Mouse (Mus musculus): ENCODE measurements around the gene Ifi206. TPM values are rescaled to one million over a fixed set of nuclear protein-coding genes. Genes with fewer than 3 reads are reported as not detected.

Ifi206 gene
- polyA plus RNA-seq, 1 experiment from 2014 or later: not detected

GRCm38 (mm10) chr1:173443061-173443460 lies 47.8 kb downstream of the Ifi206 start:
- no peak overlapping the region for H3K9ac ChIP-seq
- no peaks in the 10 kb centered on the region for H3K27me3 ChIP-seq

DNA sequence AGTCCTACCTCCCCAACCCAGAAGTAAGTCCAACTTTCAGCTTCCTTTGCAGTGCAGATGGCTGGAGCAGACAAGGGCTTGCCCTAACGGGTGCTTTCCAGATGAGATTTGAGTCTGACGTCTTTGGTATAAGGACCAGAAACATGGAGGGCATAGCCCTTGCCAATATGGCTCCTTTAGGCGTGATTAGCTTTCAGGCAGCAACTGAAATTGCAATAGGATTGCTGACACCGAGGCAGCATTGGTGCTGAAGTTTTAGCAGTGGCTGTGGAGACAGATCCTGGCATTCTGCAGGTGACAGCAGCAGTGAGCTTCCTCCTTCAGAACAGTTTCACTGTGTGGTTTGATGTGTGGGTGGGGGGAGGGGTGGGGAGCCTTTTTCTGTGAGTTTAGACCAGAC lies 49.6 kb downstream of the Ifi206 start:
- WGBS: 71% methylated on average over 4 of the region's 4 CpGs
- Histone ChIP-seq H3K27ac (no peak overlapping the region), H3K4me1 (no peaks in the 10 kb centered on the region), H3K27me3 (no peaks in the 10 kb centered on the region), H3K9ac (no peak overlapping the region), H3K36me3 (no peaks in the 10 kb centered on the region), H3K9me3 (no peaks in the 10 kb centered on the region), H3K4me3 (no peak overlapping the region), H3K4me2 (replicated peaks) (no peak overlapping the region)
- ATAC-seq (ENCODE audit: low FRiP score, low read depth): no peak

More at GRCm38 (mm10) chr1:173443061-173443460, 47.8 kb downstream of the Ifi206 start:
- H3K4me1 ChIP-seq: no peaks in the 10 kb centered on the region
- 78% methylated on average over 1 of the region's 1 CpGs for WGBS
- H3K36me3 ChIP-seq: no peaks in the 10 kb centered on the region
- no peak overlapping the region for H3K4me3 ChIP-seq
- no peak overlapping the region for H3K4me2 ChIP-seq (replicated peaks)
- no peak for ATAC-seq (ENCODE audit: low FRiP score, low read depth)
- no peaks in the 10 kb centered on the region for H3K9me3 ChIP-seq
- H3K27ac ChIP-seq: no peak overlapping the region

DNA sequence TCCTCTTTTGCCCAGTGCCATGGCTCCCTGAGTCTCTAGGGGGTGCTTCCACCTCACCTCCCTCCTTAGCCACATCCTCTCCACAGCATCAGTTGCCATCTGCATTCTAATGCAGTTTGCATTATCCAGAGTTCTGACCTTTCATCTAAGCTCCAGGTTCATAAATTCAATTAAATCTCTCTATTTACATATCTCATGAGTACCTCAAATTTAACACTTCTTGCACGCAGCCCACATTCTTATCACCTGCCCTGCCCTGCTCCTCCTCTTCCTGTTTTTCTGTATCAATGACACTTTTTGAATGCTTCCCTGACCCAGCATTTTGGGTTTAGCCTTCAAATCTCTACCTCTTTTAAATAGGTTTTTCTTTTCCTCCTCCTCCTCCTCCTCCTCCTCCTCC lies 50.2 kb downstream of the Ifi206 start:
- Histone ChIP-seq H3K9me3 (no peaks in the 10 kb centered on the region), H3K36me3 (no peaks in the 10 kb centered on the region), H3K27ac (no peak overlapping the region), H3K9ac (no peak overlapping the region), H3K27me3 (no peaks in the 10 kb centered on the region), H3K4me1 (no peaks in the 10 kb centered on the region), H3K4me2 (replicated peaks) (no peak overlapping the region), H3K4me3 (no peak overlapping the region)
- no peak for ATAC-seq (ENCODE audit: low FRiP score, low read depth)
- WGBS: 70% methylated on average over 1 of the region's 1 CpGs

DNA sequence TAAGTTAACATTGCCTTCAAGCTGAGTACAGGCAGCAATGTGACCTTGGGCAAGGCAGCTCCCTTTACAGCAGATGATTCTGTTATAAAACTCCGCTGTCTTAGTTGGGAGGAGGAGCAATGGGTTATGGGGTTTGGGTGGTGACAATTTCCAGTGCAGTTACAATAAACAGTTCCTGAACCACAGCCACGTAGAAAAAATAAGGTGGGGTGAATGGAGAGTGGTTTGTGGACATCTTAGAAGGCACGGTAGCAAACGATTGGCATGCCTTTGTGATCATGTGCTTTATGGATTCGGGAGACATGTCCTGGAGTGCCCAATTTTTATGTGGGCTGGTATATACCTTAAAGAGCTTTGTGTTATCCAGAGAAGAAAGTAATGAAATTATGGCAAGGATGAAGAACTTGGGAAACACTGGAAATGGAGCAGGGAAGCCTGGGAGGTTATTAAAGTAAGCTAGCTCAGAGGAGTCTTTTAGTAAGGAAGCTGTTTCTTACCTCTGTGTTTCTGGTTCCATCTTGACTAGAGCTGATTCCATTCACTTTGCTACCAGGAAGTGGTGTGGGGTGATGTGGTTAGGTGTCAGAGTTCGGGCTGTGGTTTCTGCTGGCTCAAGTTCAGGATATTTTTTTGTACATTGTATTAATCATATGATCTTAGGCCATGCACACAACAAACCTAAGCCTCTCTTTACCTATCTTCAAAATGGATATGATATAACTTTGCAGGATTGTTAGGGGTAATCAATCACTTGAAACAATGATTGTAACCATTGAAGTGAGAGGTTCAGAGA lies 53.5 kb downstream of the Ifi206 start:
- no peaks in the 10 kb centered on the region for H3K4me1 ChIP-seq
- no peak overlapping the region for H3K4me3 ChIP-seq
- no peak overlapping the region for H3K27ac ChIP-seq
- no peak for ATAC-seq (ENCODE audit: low FRiP score, low read depth)
- H3K4me2 ChIP-seq (replicated peaks): no peak overlapping the region
- H3K9ac ChIP-seq: no peak overlapping the region
- H3K36me3 ChIP-seq: no peaks in the 10 kb centered on the region
- H3K27me3 ChIP-seq: no peaks in the 10 kb centered on the region
- WGBS: 68% methylated on average over 6 of the region's 6 CpGs
- no peaks in the 10 kb centered on the region for H3K9me3 ChIP-seq

DNA sequence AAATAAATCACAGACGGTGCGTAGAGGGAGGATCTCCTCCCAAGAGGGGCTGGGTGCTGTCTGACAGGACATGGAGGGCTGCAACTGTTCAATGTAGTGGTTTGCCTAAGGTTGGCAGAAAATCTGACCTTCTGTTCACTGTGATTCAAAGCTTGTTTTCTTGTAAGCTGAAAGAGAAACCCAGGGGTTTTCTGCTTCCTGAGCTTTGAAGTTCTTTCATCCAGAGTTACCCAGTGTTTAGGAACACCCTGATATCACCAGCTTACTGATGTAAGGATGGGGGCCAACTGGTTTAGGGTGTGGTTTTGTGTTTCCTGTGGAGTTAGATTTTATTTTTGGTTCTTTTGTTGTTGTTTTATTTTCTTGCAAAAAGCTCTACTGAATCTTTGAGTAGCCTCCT lies 58.4 kb downstream of the Ifi206 start:
- no peak overlapping the region for H3K9ac ChIP-seq
- H3K4me1 ChIP-seq: no peaks in the 10 kb centered on the region
- WGBS: 70% methylated on average over 2 of the region's 2 CpGs
- H3K9me3 ChIP-seq: no peaks in the 10 kb centered on the region
- no peaks in the 10 kb centered on the region for H3K27me3 ChIP-seq
- H3K4me2 ChIP-seq (replicated peaks): no peak overlapping the region
- H3K36me3 ChIP-seq: no peaks in the 10 kb centered on the region
- ATAC-seq (ENCODE audit: low FRiP score, low read depth): no peak
- H3K27ac ChIP-seq: no peak overlapping the region
- no peak overlapping the region for H3K4me3 ChIP-seq

DNA sequence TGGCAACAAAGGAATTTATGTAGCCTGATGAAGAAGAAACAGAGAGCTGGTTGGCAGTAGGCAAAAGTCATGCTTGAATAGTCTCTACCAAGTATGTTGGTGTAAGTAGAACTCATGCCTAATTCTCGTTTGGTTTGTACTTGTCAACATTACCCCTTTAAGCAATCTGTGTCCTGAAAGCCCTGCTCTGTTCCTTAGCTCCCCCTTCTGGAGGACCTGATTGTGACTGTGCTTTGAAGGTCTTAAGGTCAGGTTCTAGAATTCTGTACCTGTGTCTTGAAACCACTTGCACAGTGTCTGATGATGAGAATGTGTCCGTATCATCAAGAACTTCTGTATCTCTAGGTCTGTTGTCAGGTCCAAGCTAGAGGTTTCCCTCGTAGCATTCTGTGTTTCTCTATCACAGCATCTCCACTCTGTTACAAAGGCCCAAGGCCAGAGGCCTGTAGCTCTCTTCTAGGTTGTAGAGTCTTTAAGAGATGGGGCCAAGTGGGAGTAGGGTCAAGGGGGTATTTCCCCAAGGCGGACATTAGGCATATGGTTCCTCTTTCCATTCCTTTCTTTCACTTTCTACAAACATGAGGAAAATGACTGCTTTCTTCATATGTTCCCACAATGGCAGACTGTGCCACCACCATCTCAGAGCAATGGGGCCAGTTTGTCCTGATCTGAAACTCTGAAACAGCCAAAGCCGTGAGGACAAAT lies 60.7 kb downstream of the Ifi206 start:
- Histone ChIP-seq H3K27me3 (no peaks in the 10 kb centered on the region), H3K36me3 (no peaks in the 10 kb centered on the region), H3K9ac (no peak overlapping the region), H3K27ac (no peak overlapping the region), H3K4me2 (replicated peaks) (no peak overlapping the region), H3K9me3 (no peaks in the 10 kb centered on the region), H3K4me1 (no peaks in the 10 kb centered on the region), H3K4me3 (no peak overlapping the region)
- no peak for ATAC-seq (ENCODE audit: low FRiP score, low read depth)
- WGBS: 88% methylated on average over 5 of the region's 5 CpGs

GRCm38 (mm10) chr1:173427385-173427784 lies 63.5 kb downstream of the Ifi206 start:
- no peak for ATAC-seq (ENCODE audit: low FRiP score, low read depth)
- Histone ChIP-seq H3K27me3 (no peaks in the 10 kb centered on the region), H3K9ac (no peak overlapping the region), H3K4me3 (no peak overlapping the region), H3K9me3 (no peaks in the 10 kb centered on the region), H3K4me2 (replicated peaks) (no peak overlapping the region), H3K27ac (no peak overlapping the region), H3K36me3 (no peaks in the 10 kb centered on the region), H3K4me1 (no peaks in the 10 kb centered on the region)
- WGBS: 72% methylated on average over 8 of the region's 8 CpGs

DNA sequence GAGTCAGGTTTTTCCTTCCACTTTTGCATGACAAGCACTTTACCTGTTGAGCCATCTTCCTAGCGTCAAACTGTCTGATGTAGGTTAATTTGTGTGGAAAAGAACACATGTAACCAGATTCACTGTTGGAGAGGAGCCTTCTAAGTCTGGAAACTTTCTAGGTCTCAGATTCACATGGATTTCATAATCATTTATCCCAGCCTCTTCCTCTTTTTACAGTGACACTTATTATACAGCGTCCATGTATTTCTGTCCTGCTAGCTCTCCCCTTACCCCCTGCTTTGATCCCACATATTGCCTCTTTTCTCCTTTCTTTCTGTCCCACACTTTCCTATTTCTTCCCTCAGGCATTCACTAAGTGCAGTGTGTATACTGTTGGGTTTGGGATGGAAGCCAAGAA lies 64.5 kb downstream of the Ifi206 start:
- Histone ChIP-seq H3K4me2 (replicated peaks) (no peak overlapping the region), H3K27me3 (no peaks in the 10 kb centered on the region), H3K27ac (no peak overlapping the region), H3K9me3 (no peaks in the 10 kb centered on the region), H3K4me3 (no peak overlapping the region), H3K9ac (no peak overlapping the region), H3K4me1 (no peaks in the 10 kb centered on the region), H3K36me3 (no peaks in the 10 kb centered on the region)
- 82% methylated on average over 2 of the region's 2 CpGs for WGBS
- no peak for ATAC-seq (ENCODE audit: low FRiP score, low read depth)

DNA sequence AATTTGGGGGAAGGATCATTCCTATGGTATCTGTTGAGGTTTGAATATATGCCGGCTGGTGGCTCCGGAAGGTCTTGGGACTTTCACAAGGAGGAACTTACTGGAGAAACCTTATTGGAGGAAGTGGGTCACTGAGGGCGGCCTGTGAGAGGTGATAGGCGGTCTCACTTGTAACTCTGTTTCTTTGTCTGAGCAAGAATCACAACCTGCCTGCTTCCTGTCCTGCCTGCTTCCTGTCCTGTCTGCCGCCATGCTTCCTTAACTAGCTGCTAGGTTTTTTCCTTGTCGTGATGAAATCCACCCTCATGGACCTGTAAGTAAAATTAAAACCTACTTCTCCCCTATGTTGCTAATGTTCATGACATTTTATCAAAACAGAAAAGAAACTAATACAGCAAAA lies 70.5 kb downstream of the Ifi206 start:
- Histone ChIP-seq H3K4me3 (no peak overlapping the region), H3K4me1 (peaks cover 4% of the 10 kb centered on the region; the same call in 1 of the 2 replicates), H3K27me3 (no peaks in the 10 kb centered on the region), H3K9ac (no peak overlapping the region), H3K27ac (no peak overlapping the region), H3K36me3 (no peaks in the 10 kb centered on the region), H3K4me2 (replicated peaks) (no peak overlapping the region), H3K9me3 (no peaks in the 10 kb centered on the region)
- WGBS: 68% methylated on average over 6 of the region's 6 CpGs
- ATAC-seq (ENCODE audit: low FRiP score, low read depth): no peak

GRCm38 (mm10) chr1:173418936-173419621 lies 71.8 kb downstream of the Ifi206 start:
- Histone ChIP-seq H3K4me2 (replicated peaks) (no peak overlapping the region), H3K9me3 (no peaks in the 10 kb centered on the region), H3K4me3 (no peak overlapping the region), H3K27ac (no peak overlapping the region), H3K27me3 (no peaks in the 10 kb centered on the region), H3K36me3 (no peaks in the 10 kb centered on the region), H3K4me1 (peaks cover 7% of the 10 kb centered on the region), H3K9ac (no peak overlapping the region)
- 0 out of 2 replicates have a peak, but pooled peaks have one; percentile 19 for ATAC-seq (ENCODE audit: low FRiP score, low read depth)
- WGBS: 92% methylated on average over 1 of the region's 1 CpGs

- no peaks in the 10 kb centered on the region for H3K9me3 ChIP-seq
- ATAC-seq (ENCODE audit: low FRiP score, low read depth): no peak
- no peak overlapping the region for H3K4me2 ChIP-seq (replicated peaks)
- H3K27me3 ChIP-seq: no peaks in the 10 kb centered on the region
- peaks cover 7% of the 10 kb centered on the region for H3K4me1 ChIP-seq
- WGBS: 75% methylated on average over 3 of the region's 3 CpGs
- H3K4me3 ChIP-seq: no peak overlapping the region
- H3K36me3 ChIP-seq: no peaks in the 10 kb centered on the region
- H3K27ac ChIP-seq: no peak overlapping the region
- no peak overlapping the region for H3K9ac ChIP-seq
Observed at GRCm38 (mm10) chr1:173418516-173418915, 72.3 kb downstream of the Ifi206 start.
